ENCODE assay signal across 24 mouse cellular contexts in the genomic region with DNA sequence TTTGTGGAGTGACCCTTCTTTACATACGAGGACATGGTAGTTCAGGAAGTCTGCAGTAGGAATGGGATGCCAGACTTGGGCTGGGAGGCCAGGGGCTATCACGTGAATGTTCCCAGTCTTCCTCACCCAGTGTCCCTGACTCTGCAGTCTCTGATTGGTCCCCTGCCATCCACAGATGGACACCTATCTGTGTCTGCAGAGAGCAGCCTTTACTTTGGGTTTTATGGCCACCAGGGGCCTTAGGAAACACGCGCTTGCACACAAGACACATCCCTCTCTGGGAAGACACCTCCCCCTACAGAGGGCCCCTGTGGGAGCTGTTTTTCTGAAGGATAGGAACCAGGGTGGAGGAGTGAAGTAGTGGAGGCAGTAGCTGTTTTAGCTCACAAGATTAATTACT. TPM values are rescaled to one million over a fixed set of nuclear protein-coding genes. Genes with fewer than 3 reads are reported as not detected.
"Had no signal": no experiment of that assay in that cellular context is flagged by ENCODE, and none has a peak within 500 bp of the region (broad histone marks: within the 10 kb centered on the region; RNA-seq: fewer than 3 reads in every experiment).

No protein-coding gene starts in this region.

- H3K9ac ChIP-seq: kidney, embryonic 15.5 days; limb, embryonic 12.5 days; liver, embryonic 13.5 days; lung, embryonic 15.5 days had no signal

- H3K27me3 ChIP-seq: kidney, embryonic 15.5 days; limb, embryonic 12.5 days; liver, embryonic 13.5 days; lung, embryonic 15.5 days had no signal

- H3K4me2 ChIP-seq: kidney, embryonic 15.5 days; limb, embryonic 12.5 days; liver, embryonic 13.5 days; lung, embryonic 15.5 days; midbrain, embryonic 11.5 days had no signal

- H3K4me3 ChIP-seq: kidney, embryonic 15.5 days; left cerebral cortex, adult 2 months; limb, embryonic 12.5 days; liver, embryonic 13.5 days; lung, embryonic 15.5 days had no signal

- DNase-seq: kidney, adult 18-20 months; kidney, postnatal 36 days; layer of hippocampus, postnatal 36 days; liver; liver, embryonic 13.5 days; lung, postnatal 14 days; lung, postnatal 4 days; midbrain, embryonic 14.5 days; thymus, adult 18-20 months; thymus, postnatal 36 days had no signal

- H3K4me1 ChIP-seq: lung, embryonic 15.5 days had no signal

- H3K9me3 ChIP-seq: kidney, embryonic 15.5 days; limb, embryonic 12.5 days; liver, embryonic 13.5 days; lung, embryonic 15.5 days had no signal

- H3K27ac ChIP-seq: kidney, embryonic 15.5 days; left cerebral cortex, adult 2 months; limb, embryonic 12.5 days; liver, embryonic 13.5 days; lung, embryonic 15.5 days had no signal

RNA-seq across cellular contexts. Expression of gene Cyp17a1, which starts 11.5 kb away (rescaled TPM):
- total RNA-seq: layer of hippocampus, adult 8-10 months; layer of hippocampus, postnatal 10 days; layer of hippocampus, postnatal 36 days; left cerebral cortex, adult 2 months; left cerebral cortex, postnatal 10 days; left cerebral cortex, postnatal 36 days; megakaryocyte progenitor cell, adult 5-6 weeks; megakaryocyte-erythroid progenitor cell, adult 5-6 weeks; midbrain, postnatal 0 days had no signal
- polyA plus RNA-seq: limb, embryonic 12.5 days; liver, embryonic 13.5 days; lung, embryonic 15.5 days; midbrain, embryonic 11.5 days; midbrain, embryonic 14.5 days; midbrain, postnatal 0 days; neural tube, embryonic 11.5 days; urinary bladder, adult 2 months had no signal
